Mouse (Mus musculus): ENCODE measurements around the gene Tex35.

Tex35 gene

GRCm38 (mm10) chr1:157108580-157108979 is at the start of gene Tex35:
Gene Tex35 (minus strand): TSS chr1:157108680.
- no peak for DNase-seq

- no peak for DNase-seq
Measured at GRCm38 (mm10) chr1:157153781-157154180, 45.3 kb upstream of the Tex35 start.

GRCm38 (mm10) chr1:157150107-157150506 is 41.6 kb upstream of the Tex35 start:
- no peak for DNase-seq

GRCm38 (mm10) chr1:157144621-157145020 is 36.1 kb upstream of the Tex35 start:
- DNase-seq, result peak; percentile 7 to 28

- no peak for DNase-seq
Measured at GRCm38 (mm10) chr1:157143326-157143932, 34.9 kb upstream of the Tex35 start.

- no peak for DNase-seq
Measured at GRCm38 (mm10) chr1:157141014-157141413, 32.5 kb upstream of the Tex35 start.

- no peak for DNase-seq
Measured at GRCm38 (mm10) chr1:157137854-157138241, 29.4 kb upstream of the Tex35 start.

- DNase-seq, result peak; percentile 55 to 56
Measured at GRCm38 (mm10) chr1:157137132-157137853, 28.8 kb upstream of the Tex35 start.

GRCm38 (mm10) chr1:157128219-157128618 is 19.7 kb upstream of the Tex35 start:
- DNase-seq, result no peak

GRCm38 (mm10) chr1:157123836-157124235 is 15.4 kb upstream of the Tex35 start:
- DNase-seq, result no peak

GRCm38 (mm10) chr1:157119168-157119567 is 10.7 kb upstream of the Tex35 start:
- no peak for DNase-seq

- DNase-seq, result no peak
Measured at GRCm38 (mm10) chr1:157117440-157117839, 9.0 kb upstream of the Tex35 start.

GRCm38 (mm10) chr1:157114492-157114891 is 6.0 kb upstream of the Tex35 start:
- no peak for DNase-seq

- no peak for DNase-seq
Measured at GRCm38 (mm10) chr1:157110287-157110835, 1.9 kb upstream of the Tex35 start.

- DNase-seq, result no peak
Measured at GRCm38 (mm10) chr1:157101122-157101865, 7.2 kb downstream of the Tex35 start.

GRCm38 (mm10) chr1:157095534-157095933 is 12.9 kb downstream of the Tex35 start:
- no peak for DNase-seq

- no peak for DNase-seq
Measured at GRCm38 (mm10) chr1:157092622-157093021, 15.9 kb downstream of the Tex35 start.

- no peak for DNase-seq
Measured at GRCm38 (mm10) chr1:157092140-157092539, 16.3 kb downstream of the Tex35 start.

GRCm38 (mm10) chr1:157090835-157091234 is 17.6 kb downstream of the Tex35 start:
- DNase-seq, result no peak

GRCm38 (mm10) chr1:157086097-157086994 is 22.1 kb downstream of the Tex35 start:
- peak; percentile 61 to 62 for DNase-seq

- no peak for DNase-seq
Measured at GRCm38 (mm10) chr1:157082931-157083330, 25.5 kb downstream of the Tex35 start.

- DNase-seq, result no peak
Measured at GRCm38 (mm10) chr1:157081999-157082398, 26.5 kb downstream of the Tex35 start.

Data from cerebellum, postnatal 36 days (tissue).